Mouse (Mus musculus): ENCODE results near the gene Grcc10.

Grcc10 gene

GRCm38 (mm10) chr6:124699962-124700610, 41.1 kb downstream of the Grcc10 start:
- DNase-seq (ENCODE audit: low spot score) = no peak

DNA sequence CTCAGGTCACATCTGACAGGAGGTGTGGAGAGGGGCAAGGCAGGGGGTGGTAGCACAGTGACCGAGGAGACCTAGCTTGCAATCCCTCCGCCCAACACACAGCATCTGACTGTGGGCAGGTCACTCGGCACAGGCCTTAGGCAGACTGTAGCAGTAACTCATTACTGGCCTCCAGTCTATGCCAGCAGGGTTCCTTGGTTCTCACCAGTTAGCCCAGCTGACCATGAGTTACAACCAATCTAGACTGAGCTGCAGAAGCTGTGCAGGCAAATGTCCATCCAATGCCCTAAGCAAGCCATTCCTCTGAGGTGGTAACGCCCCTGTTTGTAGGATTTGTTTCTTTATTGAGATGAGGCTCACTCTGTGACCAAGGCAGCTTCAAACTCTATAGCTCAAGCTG, 41.8 kb downstream of the Grcc10 start:
- no peak for DNase-seq (ENCODE audit: low spot score)

DNA sequence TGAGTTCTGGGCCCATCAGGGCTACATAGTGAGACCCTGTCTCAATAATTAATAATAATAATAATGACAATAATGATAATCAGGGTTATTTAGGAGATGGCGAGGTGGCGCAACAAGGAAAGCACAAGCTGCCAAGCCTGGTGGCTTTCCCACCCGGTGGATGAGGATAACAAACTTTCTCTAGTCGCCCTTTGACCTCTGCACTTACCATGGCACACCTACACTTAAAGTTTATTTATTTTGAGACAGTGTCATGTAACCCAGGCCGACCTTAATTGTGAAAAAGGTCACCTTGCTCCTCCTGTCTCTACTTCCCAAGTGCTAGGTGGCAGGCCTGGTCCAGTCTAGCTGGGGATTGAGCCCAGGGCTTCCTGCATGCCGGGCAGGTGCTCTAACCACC, 42.4 kb downstream of the Grcc10 start:
- no peak for DNase-seq (ENCODE audit: low spot score)

- DNase-seq (ENCODE audit: low spot score) = no peak
These were observed 44.6 kb downstream of the Grcc10 start for GRCm38 (mm10) chr6:124696441-124697150.

DNA sequence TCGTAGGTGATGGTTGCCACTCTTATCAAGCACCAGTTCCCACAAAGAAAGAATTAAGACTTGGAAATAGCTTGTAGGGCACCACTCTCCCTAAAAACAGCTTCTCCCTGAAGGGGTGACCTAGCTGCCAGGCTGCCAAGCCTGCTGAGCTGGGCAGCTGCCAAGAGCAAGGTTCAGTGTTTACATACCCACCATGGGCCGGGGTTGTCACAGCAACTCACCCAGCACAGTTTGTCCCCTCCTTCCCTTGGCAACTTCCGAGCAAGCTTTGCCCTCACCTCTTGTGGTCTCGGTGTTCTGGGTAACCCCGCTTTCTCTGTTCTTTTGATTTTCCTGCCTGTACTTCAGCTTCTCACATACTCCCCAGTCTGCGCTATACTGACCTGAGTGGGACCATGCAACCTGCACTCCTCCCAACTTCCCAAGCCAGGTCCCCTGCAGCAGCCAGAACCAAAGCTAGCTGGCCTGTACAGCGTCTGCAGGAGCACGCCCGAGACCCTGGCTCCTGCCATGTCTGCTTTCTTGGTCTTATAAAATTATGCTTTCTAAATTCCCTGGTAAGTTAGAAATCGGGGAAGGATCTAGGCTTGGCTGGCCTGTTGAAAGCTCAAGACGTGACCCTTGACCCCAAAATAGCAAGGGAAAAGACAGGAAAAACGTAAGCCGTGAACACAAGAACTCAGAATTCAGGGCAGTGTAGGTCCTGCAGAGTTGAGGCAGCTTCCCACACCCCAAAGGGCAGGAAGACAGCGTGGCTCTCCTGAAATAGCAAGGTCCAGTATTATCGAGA, 46.8 kb downstream of the Grcc10 start:
- no peak for DNase-seq (ENCODE audit: low spot score)

DNA sequence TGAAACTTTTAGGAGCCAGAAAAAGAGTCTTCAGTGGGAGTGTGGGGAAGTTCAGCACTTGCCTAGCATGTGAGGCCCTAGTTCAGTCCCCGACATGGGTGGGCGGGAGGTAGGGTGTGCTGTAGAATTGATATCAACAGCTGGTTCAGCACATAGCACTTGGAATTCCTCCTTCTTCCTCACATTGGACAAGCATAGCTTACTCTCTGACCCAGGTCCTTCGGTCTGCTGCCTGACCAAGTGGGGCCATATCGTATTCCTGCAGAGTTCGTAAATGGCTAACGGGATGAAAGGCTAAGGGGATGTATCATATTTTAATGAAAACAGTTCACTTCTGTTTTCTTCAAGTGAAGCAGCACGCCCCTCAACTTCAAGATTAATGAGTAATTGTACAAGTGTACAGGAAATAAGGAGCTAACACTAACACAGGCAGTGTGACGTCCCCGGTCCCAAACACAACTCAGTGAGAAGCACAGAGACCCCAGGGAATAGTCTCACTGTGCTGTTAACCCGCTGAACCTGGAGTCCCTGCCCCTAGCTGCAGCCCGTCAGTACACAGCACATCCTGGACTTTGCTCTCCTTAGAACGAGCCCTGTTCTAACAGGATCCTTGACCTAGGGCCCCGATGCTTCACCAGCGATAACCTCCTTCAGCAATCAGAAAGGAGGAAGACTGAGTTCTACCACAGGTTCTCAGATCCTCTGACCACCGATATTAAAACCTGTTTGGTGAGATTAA, 47.8 kb downstream of the Grcc10 start:
- no peak for DNase-seq (ENCODE audit: low spot score)

- DNase-seq (ENCODE audit: low spot score) = no peak
These were observed 50.7 kb downstream of the Grcc10 start for GRCm38 (mm10) chr6:124690517-124690916.
